Mouse (Mus musculus) heart, embryonic 15.5 days (tissue): Measurements from ENCODE around the gene Ddx11. TPM values are rescaled to one million over a fixed set of nuclear protein-coding genes. Genes with fewer than 3 reads are reported as not detected.
"Not testable (repeated sequence)": the region's sequence is repeated elsewhere in the genome, so short reads cannot be mapped to it uniquely, and the experiment has no call there.

Experiments
- ATAC-seq: fragments of 200-750 bp; cut with Nextera tagmentation; replicated peaks from 2 replicates; pipeline ENCODE4 v1.8.0; 2017; ENCODE audit warnings: low read depth, moderate TSS enrichment; ENCODE audit not compliant: insufficient number of reproducible peaks, insufficient read depth, low FRiP score
- H3K27ac ChIP-seq: fragments of 300-500 bp; sonication (generic); 2 replicates; pipeline ENCODE4 v1.5.1; 2015; ENCODE audit warnings: mild to moderate bottlenecking, inconsistent platforms
- H3K27me3 ChIP-seq: fragments of 300-500 bp; sonication (generic); 2 replicates; pipeline ENCODE4 v1.6.1; 2015; ENCODE audit warnings: inconsistent platforms
- H3K36me3 ChIP-seq: fragments of 300-500 bp; sonication (generic); 2 replicates; pipeline ENCODE4 v1.6.1; 2015; ENCODE audit warnings: mild to moderate bottlenecking, inconsistent platforms
- H3K4me1 ChIP-seq: fragments of 300-500 bp; sonication (generic); replicated peaks from 2 replicates; pipeline ENCODE4 v1.6.1; 2015; ENCODE audit warnings: inconsistent platforms
- H3K4me2 ChIP-seq: fragments of 300-500 bp; sonication (generic); 2 replicates; pipeline ENCODE4 v1.6.1; 2015; ENCODE audit warnings: inconsistent platforms, mild to moderate bottlenecking, moderate library complexity
- H3K4me3 ChIP-seq: fragments of 300-500 bp; sonication (generic); 2 replicates; pipeline ENCODE4 v1.5.1; 2015; ENCODE audit warnings: mild to moderate bottlenecking, inconsistent platforms
- H3K9ac ChIP-seq: fragments of 300-500 bp; sonication (generic); 2 replicates; pipeline ENCODE4 v1.6.1; 2015; ENCODE audit warnings: mild to moderate bottlenecking, inconsistent platforms
- H3K9me3 ChIP-seq: fragments of 300-500 bp; sonication (generic); replicated peaks from 2 replicates; pipeline ENCODE4 v1.6.1; 2016; ENCODE audit warnings: inconsistent platforms
- WGBS: fragments of 180-500 bp; shearing (Covaris S2); methylation state at CpG from one replicate; pipeline ENCODE4 v1.1.7; 2015; ENCODE audit warnings: mixed read lengths; 5-methylcytosine and 5-hydroxymethylcytosine counted together
- polyA plus RNA-seq: library from polyadenylated mRNA; unstranded; fragments of >200 nt; fragmentation: Nextera tagmentation; extraction: Ambion mirVana; gene quantifications from 2 replicates; pipeline ENCODE4 v1.2.1, GENCODE M21; 2015

Ddx11 gene
- polyA plus RNA-seq, 1 experiment from 2014 or later = 9.5 TPM

GRCm38 (mm10) chr17:66170971-66171370, 47.7 kb downstream of the Ddx11 start:
- H3K27me3 ChIP-seq, H3K4me2 ChIP-seq, ATAC-seq, H3K9ac ChIP-seq, H3K4me3 ChIP-seq, H3K9me3 ChIP-seq, H3K4me1 ChIP-seq, H3K36me3 ChIP-seq, H3K27ac ChIP-seq: not testable (repeated sequence)
- 89% methylated on average over 15 of the region's 15 CpGs for WGBS

GRCm38 (mm10) chr17:66190577-66190976, 67.3 kb downstream of the Ddx11 start:
- H3K4me2 ChIP-seq = no peak overlapping the region
- no peak overlapping the region for H3K4me3 ChIP-seq
- H3K27me3 ChIP-seq = no peaks in the 10 kb centered on the region
- no peak overlapping the region for H3K9ac ChIP-seq
- no peaks in the 10 kb centered on the region for H3K9me3 ChIP-seq
- no peaks in the 10 kb centered on the region for H3K36me3 ChIP-seq
- no peak overlapping the region for H3K27ac ChIP-seq
- no peak for ATAC-seq
- 82% methylated on average over 8 of the region's 8 CpGs for WGBS
- no peaks in the 10 kb centered on the region for H3K4me1 ChIP-seq

GRCm38 (mm10) chr17:66197041-66197440, 73.7 kb downstream of the Ddx11 start:
- no peaks in the 10 kb centered on the region for H3K9me3 ChIP-seq
- no peak overlapping the region for H3K4me3 ChIP-seq
- H3K27me3 ChIP-seq = no peaks in the 10 kb centered on the region
- WGBS = 42% methylated on average over 3 of the region's 3 CpGs
- no peaks in the 10 kb centered on the region for H3K4me1 ChIP-seq
- no peaks in the 10 kb centered on the region for H3K36me3 ChIP-seq
- no peak overlapping the region for H3K27ac ChIP-seq
- no peak for ATAC-seq
- no peak overlapping the region for H3K9ac ChIP-seq
- H3K4me2 ChIP-seq = no peak overlapping the region

Other genes starting within 250 kb of the Ddx11 start
- 51.1 and 60.7 TPM in 2 replicates for gene Ralbp1, start 237.7 kb upstream of the Ddx11 start, polyA plus RNA-seq
- 92.9 and 110 TPM in 2 replicates for gene Twsg1, start 172.3 kb upstream of the Ddx11 start, polyA plus RNA-seq
- 19.1 and 20.7 TPM in 2 replicates for gene Ankrd12, start 46.4 kb upstream of the Ddx11 start, polyA plus RNA-seq
- gene Ndufv2, start 22.0 kb upstream of the Ddx11 start, polyA plus RNA-seq = 565 and 672 TPM in 2 replicates
- 25.5 and 31.0 TPM in 2 replicates for gene Washc1, start 12.0 kb upstream of the Ddx11 start, polyA plus RNA-seq